Mouse (Mus musculus): ENCODE results near the gene Ccl5. TPM values are rescaled to one million over a fixed set of nuclear protein-coding genes. Genes with fewer than 3 reads are reported as not detected.

Gene Ccl5
- polyA plus RNA-seq, 1 experiment, result not detected

- 86% methylated on average over 5 of the region's 5 CpGs for WGBS
- Histone ChIP-seq H3K4me1 (ENCODE audit: control insufficient read depth, insufficient read depth, low read length) (no peaks in the 10 kb centered on the region), H3K27ac (ENCODE audit: insufficient read depth, low read depth, low read length) (no peak overlapping the region), H3K4me3 (ENCODE audit: insufficient read depth, low read depth, low read length) (no peak overlapping the region)
- TF ChIP-seq POLR2A (IDR thresholded peaks at IDR 0.05; ENCODE audit: insufficient read depth, low read depth, low read length) (no peak), CTCF (IDR thresholded peaks at IDR 0.05; ENCODE audit: insufficient read depth, low read depth, low read length) (no peak)
These were observed 19.9 kb upstream of the Ccl5 start for GRCm38 (mm10) chr11:83550186-83550632.

GRCm38 (mm10) chr11:83544214-83544613, 13.9 kb upstream of the Ccl5 start:
- Histone ChIP-seq H3K4me1 (ENCODE audit: control insufficient read depth, insufficient read depth, low read length) (no peaks in the 10 kb centered on the region), H3K27ac (ENCODE audit: insufficient read depth, low read depth, low read length) (no peak overlapping the region), H3K4me3 (ENCODE audit: insufficient read depth, low read depth, low read length) (no peak overlapping the region)
- TF ChIP-seq CTCF (IDR thresholded peaks at IDR 0.05; ENCODE audit: insufficient read depth, low read depth, low read length) (no peak), POLR2A (IDR thresholded peaks at IDR 0.05; ENCODE audit: insufficient read depth, low read depth, low read length) (no peak)
- 83% methylated on average over 3 of the region's 3 CpGs for WGBS

GRCm38 (mm10) chr11:83541415-83541814, 11.1 kb upstream of the Ccl5 start:
- TF ChIP-seq CTCF (IDR thresholded peaks at IDR 0.05; ENCODE audit: insufficient read depth, low read depth, low read length), result no peak
- no peak for TF ChIP-seq POLR2A (IDR thresholded peaks at IDR 0.05; ENCODE audit: insufficient read depth, low read depth, low read length)
- H3K4me3 ChIP-seq (ENCODE audit: insufficient read depth, low read depth, low read length), result no peak overlapping the region
- H3K27ac ChIP-seq (ENCODE audit: insufficient read depth, low read depth, low read length), result no peak overlapping the region
- 91% methylated on average over 3 of the region's 3 CpGs for WGBS
- H3K4me1 ChIP-seq (ENCODE audit: control insufficient read depth, insufficient read depth, low read length), result no peaks in the 10 kb centered on the region

- Histone ChIP-seq H3K27ac (ENCODE audit: insufficient read depth, low read depth, low read length) (no peak overlapping the region), H3K4me1 (ENCODE audit: control insufficient read depth, insufficient read depth, low read length) (no peaks in the 10 kb centered on the region), H3K4me3 (ENCODE audit: insufficient read depth, low read depth, low read length) (no peak overlapping the region)
- no peak for TF ChIP-seq CTCF (IDR thresholded peaks at IDR 0.05; ENCODE audit: insufficient read depth, low read depth, low read length)
- no peak for TF ChIP-seq POLR2A (IDR thresholded peaks at IDR 0.05; ENCODE audit: insufficient read depth, low read depth, low read length)
- WGBS, result 94% methylated on average over 2 of the region's 2 CpGs
These were observed 10.6 kb upstream of the Ccl5 start for GRCm38 (mm10) chr11:83540931-83541330.

- no peak overlapping the region for H3K4me3 ChIP-seq (ENCODE audit: insufficient read depth, low read depth, low read length)
- WGBS, result 84% methylated on average over 3 of the region's 3 CpGs
- H3K27ac ChIP-seq (ENCODE audit: insufficient read depth, low read depth, low read length), result no peak overlapping the region
- no peak for TF ChIP-seq POLR2A (IDR thresholded peaks at IDR 0.05; ENCODE audit: insufficient read depth, low read depth, low read length)
- TF ChIP-seq CTCF (IDR thresholded peaks at IDR 0.05; ENCODE audit: insufficient read depth, low read depth, low read length), result no peak
- peaks cover 3% of the 10 kb centered on the region; the same call in 1 of the 2 replicates for H3K4me1 ChIP-seq (ENCODE audit: control insufficient read depth, insufficient read depth, low read length)
These were observed 8.5 kb upstream of the Ccl5 start for GRCm38 (mm10) chr11:83538705-83539314.

- 91% methylated on average over 3 of the region's 3 CpGs for WGBS
- H3K27ac ChIP-seq (ENCODE audit: insufficient read depth, low read depth, low read length), result no peak overlapping the region
- peaks cover 3% of the 10 kb centered on the region; the same call in 1 of the 2 replicates for H3K4me1 ChIP-seq (ENCODE audit: control insufficient read depth, insufficient read depth, low read length)
- no peak for TF ChIP-seq CTCF (IDR thresholded peaks at IDR 0.05; ENCODE audit: insufficient read depth, low read depth, low read length)
- TF ChIP-seq POLR2A (IDR thresholded peaks at IDR 0.05; ENCODE audit: insufficient read depth, low read depth, low read length), result no peak
- no peak overlapping the region for H3K4me3 ChIP-seq (ENCODE audit: insufficient read depth, low read depth, low read length)
These were observed 6.5 kb upstream of the Ccl5 start for GRCm38 (mm10) chr11:83536831-83537230.

- no peak overlapping the region for H3K4me3 ChIP-seq (ENCODE audit: insufficient read depth, low read depth, low read length)
- WGBS, result 39% methylated on average over 13 of the region's 13 CpGs
- no peak overlapping the region for H3K27ac ChIP-seq (ENCODE audit: insufficient read depth, low read depth, low read length)
- H3K4me1 ChIP-seq (ENCODE audit: control insufficient read depth, insufficient read depth, low read length), result peaks cover 3% of the 10 kb centered on the region; the same call in 1 of the 2 replicates
- TF ChIP-seq POLR2A (IDR thresholded peaks at IDR 0.05; ENCODE audit: insufficient read depth, low read depth, low read length) (no peak), CTCF (IDR thresholded peaks at IDR 0.05; ENCODE audit: insufficient read depth, low read depth, low read length) (no peak)
These were observed 4.5 kb upstream of the Ccl5 start for GRCm38 (mm10) chr11:83534609-83535423.

GRCm38 (mm10) chr11:83534143-83534542, 3.8 kb upstream of the Ccl5 start:
- TF ChIP-seq CTCF (IDR thresholded peaks at IDR 0.05; ENCODE audit: insufficient read depth, low read depth, low read length), result no peak
- TF ChIP-seq POLR2A (IDR thresholded peaks at IDR 0.05; ENCODE audit: insufficient read depth, low read depth, low read length), result no peak
- peaks cover 6% of the 10 kb centered on the region; the same call in 1 of the 2 replicates for H3K4me1 ChIP-seq (ENCODE audit: control insufficient read depth, insufficient read depth, low read length)
- WGBS, result 74% methylated on average over 8 of the region's 8 CpGs
- H3K27ac ChIP-seq (ENCODE audit: insufficient read depth, low read depth, low read length), result no peak overlapping the region
- no peak overlapping the region for H3K4me3 ChIP-seq (ENCODE audit: insufficient read depth, low read depth, low read length)

- 100% methylated on average over 1 of the region's 1 CpGs for WGBS
- Histone ChIP-seq H3K4me1 (ENCODE audit: control insufficient read depth, insufficient read depth, low read length) (peaks cover 6% of the 10 kb centered on the region; the same call in 1 of the 2 replicates), H3K4me3 (ENCODE audit: insufficient read depth, low read depth, low read length) (no peak overlapping the region), H3K27ac (ENCODE audit: insufficient read depth, low read depth, low read length) (no peak overlapping the region)
- TF ChIP-seq POLR2A (IDR thresholded peaks at IDR 0.05; ENCODE audit: insufficient read depth, low read depth, low read length) (no peak), CTCF (IDR thresholded peaks at IDR 0.05; ENCODE audit: insufficient read depth, low read depth, low read length) (no peak)
These were observed 2.9 kb upstream of the Ccl5 start for GRCm38 (mm10) chr11:83533192-83533591.
